Mouse (Mus musculus): ENCODE measurements around the gene Cx3cr1.
"Not testable (repeated sequence)": the region's sequence is repeated elsewhere in the genome, so short reads cannot be mapped to it uniquely, and the experiment has no call there.

The Cx3cr1 gene

GRCm38 (mm10) chr9:120069779-120070178, at the start of gene Cx3cr1:
Gene Cx3cr1, minus strand, starts transcription at chr9:120069879.
- no peak for DNase-seq (ENCODE audit: extremely low read depth, insufficient read length, low spot score)

DNA sequence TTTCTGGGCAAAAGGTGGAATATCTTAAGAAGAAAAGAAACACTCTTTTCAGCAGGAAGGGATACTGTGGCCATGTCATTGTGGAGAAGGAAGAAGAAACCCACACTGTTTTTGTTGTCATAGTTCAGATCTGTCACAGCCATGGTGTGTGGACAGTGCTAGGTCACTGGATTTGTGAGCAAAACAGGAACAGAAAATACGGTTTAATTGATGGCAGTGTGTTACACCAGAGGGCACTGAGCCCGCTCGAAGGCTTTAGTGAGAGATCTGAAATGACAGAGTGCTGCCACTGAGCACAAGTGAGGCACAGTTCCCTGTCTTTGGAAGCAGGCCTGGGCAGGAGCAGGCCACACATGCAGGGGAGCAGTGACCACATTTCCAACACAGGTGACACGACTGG, 48.5 kb upstream of the Cx3cr1 start:
- no peak for DNase-seq (ENCODE audit: extremely low read depth, insufficient read length, low spot score)

- DNase-seq (ENCODE audit: extremely low read depth, insufficient read length, low spot score), result no peak
These were observed 46.5 kb upstream of the Cx3cr1 start for GRCm38 (mm10) chr9:120116184-120116624.

- no peak for DNase-seq (ENCODE audit: extremely low read depth, insufficient read length, low spot score)
These were observed 45.9 kb upstream of the Cx3cr1 start for GRCm38 (mm10) chr9:120115580-120115979.

GRCm38 (mm10) chr9:120114789-120115151, 45.1 kb upstream of the Cx3cr1 start:
- no peak for DNase-seq (ENCODE audit: extremely low read depth, insufficient read length, low spot score)

DNA sequence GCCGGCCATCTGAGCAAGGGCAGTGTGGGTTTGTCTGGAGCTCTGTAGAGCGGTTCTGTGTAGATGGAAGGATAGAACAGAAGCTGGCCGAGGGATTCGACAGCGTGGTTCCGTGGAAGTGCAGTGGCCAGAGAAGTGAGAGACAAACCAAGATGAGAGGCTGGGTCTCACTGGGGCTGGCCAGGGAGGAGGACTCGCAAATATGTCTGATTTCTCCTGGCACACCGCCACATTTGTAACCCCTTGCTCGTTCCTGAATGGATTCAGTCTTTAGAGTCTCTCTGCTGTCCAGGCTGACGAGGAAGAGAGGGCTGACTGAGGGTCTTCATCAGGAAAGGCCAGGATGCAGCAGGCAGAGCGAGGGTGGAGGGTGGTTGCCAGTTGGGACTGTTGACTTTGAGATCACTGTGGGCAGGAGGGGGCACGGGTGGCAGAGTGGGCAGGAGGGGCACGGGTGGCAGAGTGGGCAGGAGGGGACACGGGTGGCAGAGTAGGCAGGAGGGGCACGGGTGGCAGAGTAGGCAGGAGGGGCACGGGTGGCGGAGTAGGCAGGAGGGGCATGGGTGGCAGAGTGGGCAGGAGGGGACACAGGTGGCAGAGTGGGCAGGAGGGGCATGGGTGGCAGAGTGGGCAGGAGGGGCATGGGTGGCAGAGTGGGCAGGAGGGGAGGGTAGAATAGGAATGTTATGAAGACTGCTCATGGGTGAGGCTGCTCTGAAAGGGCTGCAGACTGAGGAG, 44.5 kb upstream of the Cx3cr1 start:
- no peak for DNase-seq (ENCODE audit: extremely low read depth, insufficient read length, low spot score)

- DNase-seq (ENCODE audit: extremely low read depth, insufficient read length, low spot score), result no peak
These were observed 43.8 kb upstream of the Cx3cr1 start for GRCm38 (mm10) chr9:120113456-120113855.

DNA sequence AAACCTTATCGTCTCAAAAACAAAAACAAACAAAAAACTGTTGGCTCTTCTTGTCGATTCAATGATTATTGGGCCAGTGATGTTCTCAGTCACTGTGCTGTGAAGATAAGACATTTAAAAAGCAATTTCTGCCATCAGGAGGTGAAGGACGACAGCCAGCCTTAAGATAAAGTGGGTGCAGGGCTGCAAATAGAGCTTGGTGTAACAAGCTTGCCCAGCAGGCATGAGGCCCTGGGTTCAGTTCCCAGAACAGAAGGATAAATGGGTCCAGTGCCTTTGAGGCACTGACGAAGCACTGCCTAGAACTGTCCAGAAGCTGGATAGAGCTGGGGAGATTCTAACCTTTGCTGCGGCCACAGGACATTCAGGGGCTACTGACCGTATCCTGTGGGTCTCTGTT, 42.8 kb upstream of the Cx3cr1 start:
- no peak for DNase-seq (ENCODE audit: extremely low read depth, insufficient read length, low spot score)

- DNase-seq (ENCODE audit: extremely low read depth, insufficient read length, low spot score), result no peak
These were observed 41.7 kb upstream of the Cx3cr1 start for GRCm38 (mm10) chr9:120111156-120111945.

DNA sequence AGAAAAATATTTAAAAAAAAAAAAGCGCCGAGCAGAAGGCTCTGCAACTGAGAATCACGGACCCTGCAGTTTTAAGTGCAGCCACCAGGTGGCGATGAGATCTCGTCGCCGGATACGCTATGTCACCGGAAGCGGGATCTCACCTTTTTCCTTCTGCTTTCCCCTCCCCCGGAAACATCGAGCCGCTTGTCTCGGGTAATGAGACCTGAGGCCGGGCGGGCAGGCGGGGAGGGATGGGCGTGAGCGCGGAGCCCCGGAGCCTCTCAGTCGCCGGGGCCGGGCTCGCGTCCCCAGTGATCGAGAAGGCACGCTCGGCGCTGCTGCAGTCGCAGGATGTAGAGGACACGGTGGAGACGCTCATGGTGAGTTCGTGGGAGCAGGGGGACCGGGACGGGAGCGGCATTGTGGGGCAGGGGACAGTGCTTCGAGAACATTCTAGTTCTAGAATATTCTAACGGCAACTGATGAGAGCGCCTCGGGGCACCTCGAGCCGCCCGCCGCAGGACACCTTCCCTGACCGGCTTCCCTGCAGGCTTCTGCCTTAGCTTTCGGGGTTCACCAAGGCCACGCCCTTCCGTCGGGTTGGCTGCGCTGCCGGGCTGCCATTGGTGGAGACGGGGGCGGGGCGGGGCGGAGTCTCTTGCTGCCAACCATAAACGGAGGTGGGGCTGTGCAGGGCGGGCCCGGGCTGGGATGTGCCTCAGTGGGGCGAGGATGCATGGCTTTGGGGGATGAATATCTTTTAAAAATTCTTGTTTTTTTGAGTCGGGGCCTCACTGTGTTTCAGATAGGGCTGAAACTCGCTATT, 40.7 kb upstream of the Cx3cr1 start, which contains the start of gene Slc25a38:
Gene Slc25a38, plus strand, starts transcription at position 164 of the 808 bp plus-strand sequence.
- DNase-seq (ENCODE audit: extremely low read depth, insufficient read length, low spot score), result peak; percentile 91

DNA sequence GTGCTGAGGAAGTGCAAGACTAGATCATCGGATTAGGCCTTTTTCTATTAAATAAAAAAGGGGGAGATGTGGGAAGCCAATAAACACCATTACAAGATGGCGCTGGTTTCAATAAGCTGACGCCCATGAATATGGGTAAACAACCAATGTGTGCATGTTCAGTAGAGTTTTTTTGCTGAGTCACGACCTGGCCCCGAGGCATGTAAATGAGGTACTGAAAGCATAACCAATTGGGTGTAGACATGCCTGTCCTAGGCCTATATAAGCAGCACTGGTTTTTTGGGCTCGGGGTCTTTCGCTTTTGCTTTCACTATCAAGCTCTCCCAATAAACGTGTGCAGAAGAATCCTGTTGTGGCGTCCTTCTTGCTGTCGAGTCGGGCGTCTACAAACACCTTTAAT, 39.3 kb upstream of the Cx3cr1 start:
- DNase-seq (ENCODE audit: extremely low read depth, insufficient read length, low spot score), result not testable (repeated sequence)

DNA sequence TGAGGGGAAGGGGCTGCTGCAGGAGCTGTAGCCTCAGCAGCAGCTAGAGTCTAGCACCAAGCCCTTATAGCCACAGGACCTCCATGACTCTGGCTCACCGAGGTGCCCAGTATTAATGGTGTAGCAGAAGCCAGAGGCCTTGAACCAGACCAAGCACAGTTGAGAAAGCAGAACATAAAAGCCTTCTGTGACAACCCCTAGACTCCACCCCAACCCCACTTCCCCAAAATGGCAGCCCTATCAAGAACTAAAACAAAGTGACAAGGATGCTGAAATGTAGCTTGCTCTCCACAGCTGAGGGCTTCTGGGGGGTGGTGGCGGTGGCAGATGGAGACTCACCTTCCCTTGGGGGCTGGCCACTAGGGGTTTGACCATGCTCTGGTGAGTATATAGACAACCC, 31.5 kb upstream of the Cx3cr1 start:
- DNase-seq (ENCODE audit: extremely low read depth, insufficient read length, low spot score), result no peak

GRCm38 (mm10) chr9:120099304-120099703, 29.6 kb upstream of the Cx3cr1 start:
- DNase-seq (ENCODE audit: extremely low read depth, insufficient read length, low spot score), result no peak

- DNase-seq (ENCODE audit: extremely low read depth, insufficient read length, low spot score), result no peak
These were observed 29.0 kb upstream of the Cx3cr1 start for GRCm38 (mm10) chr9:120098682-120099081.

DNA sequence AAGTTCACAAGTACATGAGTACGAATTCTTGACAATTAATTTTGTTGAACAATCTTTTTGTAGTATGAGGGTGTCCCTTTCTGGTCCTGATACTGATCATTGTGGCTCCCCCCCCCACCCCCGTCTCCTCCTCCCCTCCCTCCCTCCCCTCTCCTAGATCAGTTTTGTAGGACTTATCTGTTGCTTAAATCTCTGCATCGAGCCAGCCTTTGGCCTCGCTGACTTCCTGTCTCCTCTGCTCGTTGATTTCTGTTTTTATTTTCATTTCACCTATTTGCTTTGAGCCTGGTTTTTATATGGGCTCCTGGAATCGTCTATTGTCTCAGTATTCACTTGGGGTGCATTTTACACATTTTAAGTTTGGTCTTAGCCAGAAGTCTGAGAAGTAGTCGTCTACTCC, 26.2 kb upstream of the Cx3cr1 start:
- no peak for DNase-seq (ENCODE audit: extremely low read depth, insufficient read length, low spot score)

DNA sequence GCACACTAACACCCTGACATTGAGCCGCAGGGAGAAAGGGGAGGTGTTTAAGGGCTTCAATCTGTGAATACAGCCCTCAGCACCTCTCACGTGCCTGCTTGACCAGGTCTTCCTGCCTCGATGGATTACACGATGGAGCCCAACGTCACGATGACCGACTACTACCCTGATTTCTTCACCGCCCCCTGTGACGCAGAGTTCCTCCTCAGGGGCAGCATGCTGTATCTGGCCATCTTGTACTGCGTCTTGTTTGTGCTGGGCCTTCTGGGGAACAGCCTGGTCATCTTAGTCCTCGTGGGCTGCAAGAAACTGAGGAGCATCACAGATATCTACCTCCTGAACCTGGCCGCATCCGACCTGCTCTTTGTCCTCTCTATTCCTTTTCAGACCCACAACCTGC, 24.0 kb upstream of the Cx3cr1 start:
- DNase-seq (ENCODE audit: extremely low read depth, insufficient read length, low spot score), result no peak

- DNase-seq (ENCODE audit: extremely low read depth, insufficient read length, low spot score), result no peak
These were observed 22.1 kb upstream of the Cx3cr1 start, which contains the start of gene Ccr8 for GRCm38 (mm10) chr9:120091696-120092238. Gene Ccr8, plus strand, starts transcription at chr9:120092114.

GRCm38 (mm10) chr9:120091086-120091485, 21.4 kb upstream of the Cx3cr1 start:
- DNase-seq (ENCODE audit: extremely low read depth, insufficient read length, low spot score), result no peak

DNA sequence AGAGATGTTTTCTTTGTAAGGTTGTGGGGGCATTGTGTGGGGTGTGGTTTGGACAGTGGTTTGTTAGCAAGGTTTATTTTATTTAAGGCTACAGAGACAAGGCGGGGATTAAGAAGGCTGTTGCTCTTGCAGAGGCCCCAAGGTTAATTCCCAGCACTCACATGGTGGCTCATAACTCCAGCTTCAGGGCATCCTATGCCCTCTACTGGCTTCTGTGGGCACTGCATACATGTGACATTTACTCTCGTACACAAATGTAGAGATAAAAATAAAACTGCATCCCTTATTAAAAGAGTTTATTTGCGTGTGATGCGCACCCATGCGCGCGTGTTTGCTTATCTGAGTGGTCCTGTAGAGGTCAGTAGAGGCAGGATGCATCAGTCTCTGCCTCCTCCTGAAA, 19.4 kb upstream of the Cx3cr1 start:
- DNase-seq (ENCODE audit: extremely low read depth, insufficient read length, low spot score), result no peak

DNA sequence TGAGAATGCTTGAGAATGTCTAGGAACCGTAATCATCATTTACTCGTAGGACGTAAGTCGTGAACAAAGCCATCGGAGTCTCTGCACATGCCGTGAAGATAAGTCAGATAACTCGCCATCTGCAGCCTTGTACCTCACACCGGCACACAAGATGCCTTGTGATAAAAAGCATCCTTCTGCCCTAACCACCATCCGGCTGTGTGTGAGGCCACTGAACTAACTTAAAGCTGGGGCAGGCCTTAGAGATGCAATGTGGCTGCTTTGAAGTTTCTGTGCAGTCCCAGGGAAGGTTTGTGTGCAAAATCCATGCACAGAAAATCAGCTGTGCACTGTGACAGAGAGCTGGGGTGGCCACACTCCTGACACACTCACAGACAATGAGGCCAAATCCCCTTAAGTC, 14.7 kb upstream of the Cx3cr1 start:
- no peak for DNase-seq (ENCODE audit: extremely low read depth, insufficient read length, low spot score)
